Comparison of ENCODE assay signal across 9 mouse cellular contexts in the genomic region with DNA sequence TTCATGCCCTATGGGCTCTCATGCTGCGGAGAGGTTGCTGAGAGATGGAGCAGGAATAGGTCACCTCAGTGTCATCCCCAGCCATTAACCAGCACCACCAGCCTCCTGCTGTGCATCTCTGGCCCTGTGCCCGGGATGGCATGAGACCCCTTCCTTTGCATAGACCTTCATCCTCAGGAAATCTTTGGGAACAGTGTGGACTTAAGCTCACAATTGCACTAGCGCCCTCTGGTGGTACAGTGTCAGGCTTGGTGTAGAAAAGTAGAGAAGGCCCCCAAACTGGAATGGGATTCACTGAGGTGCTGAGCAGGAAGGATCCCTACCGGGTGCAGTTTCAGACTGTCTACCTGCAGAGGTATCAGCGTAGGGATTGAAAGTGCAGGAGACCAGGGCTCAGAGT.
DNase-seq lines count a peak whose midpoint lies in the region; ATAC-seq and TF ChIP-seq lines count a peak whose summit lies in the region.
"Had no signal": no experiment of that assay in that cellular context is flagged by ENCODE, and none has a peak within 500 bp of the region (broad histone marks: within the 10 kb centered on the region; RNA-seq: fewer than 3 reads in every experiment).

No protein-coding gene starts in this region.

- no peaks in the 10 kb centered on the region for H3K9me3 ChIP-seq in forebrain, embryonic 10.5 days
- no peaks in the 10 kb centered on the region for H3K9me3 ChIP-seq in forebrain, embryonic 12.5 days
- H3K9me3 ChIP-seq: limb, embryonic 13.5 days had no signal

- DNase-seq in forebrain, embryonic 10.5 days (ENCODE audit: extremely low spot score, low spot score): peak; percentile 46
- peak; percentile 53 to 57 for DNase-seq in adrenal gland, adult 18-20 months (ENCODE audit: low spot score in 2 of 2)
- DNase-seq in heart, postnatal 14 days: peak; percentile 51 to 72
- DNase-seq in layer of hippocampus, adult 9-11 months: peak; percentile 41
- peak; percentile 73 for DNase-seq in lung, postnatal 10 days
- DNase-seq in skeletal muscle tissue, adult 2 months (ENCODE audit: low read depth, low spot score): peak; percentile 37

- no peak overlapping the region for H3K4me2 ChIP-seq in forebrain, embryonic 12.5 days
- H3K4me2 ChIP-seq: limb, embryonic 13.5 days had no signal

- H3K4me1 ChIP-seq in forebrain, embryonic 10.5 days: peaks cover 16% of the 10 kb centered on the region
- H3K4me1 ChIP-seq in forebrain, embryonic 12.5 days: peaks cover 12% of the 10 kb centered on the region
- no peaks in the 10 kb centered on the region for H3K4me1 ChIP-seq in cortical plate, adult 2 months (ENCODE audit: control insufficient read depth, insufficient read depth, low read length)

- no peak overlapping the region for H3K9ac ChIP-seq in forebrain, embryonic 12.5 days
- H3K9ac ChIP-seq: limb, embryonic 13.5 days had no signal

- TF ChIP-seq CTCF in cortical plate, adult 2 months (IDR thresholded peaks at IDR 0.05; ENCODE audit: extremely low read depth, insufficient read depth, low read length): peak; percentile 78

- ATAC-seq in forebrain, embryonic 12.5 days (ENCODE audit: low FRiP score): no peak

- intact Hi-C loops in heart, postnatal 14 days (cut with DNase I): loop anchor here (2.0 kb wide), 1 partner anchor 82 kb away; no protein-coding TSS in a partner anchor

- TF ChIP-seq POLR2A in cortical plate, adult 2 months (IDR thresholded peaks at IDR 0.05; ENCODE audit: extremely low read depth, insufficient read depth, low read length): no peak

- WGBS in forebrain, embryonic 10.5 days: 43% methylated on average over 5 of the region's 5 CpGs
- WGBS in forebrain, embryonic 12.5 days: 40% methylated on average over 5 of the region's 5 CpGs

- no peak overlapping the region for H3K27ac ChIP-seq in forebrain, embryonic 10.5 days
- no peak overlapping the region for H3K27ac ChIP-seq in forebrain, embryonic 12.5 days
- no peak overlapping the region for H3K27ac ChIP-seq in cortical plate, adult 2 months (ENCODE audit: insufficient read depth, low read length)
- H3K27ac ChIP-seq: limb, embryonic 13.5 days had no signal

- no peaks in the 10 kb centered on the region for H3K36me3 ChIP-seq in forebrain, embryonic 10.5 days (replicated peaks)
- no peaks in the 10 kb centered on the region for H3K36me3 ChIP-seq in forebrain, embryonic 12.5 days (replicated peaks)
- H3K36me3 ChIP-seq: limb, embryonic 13.5 days had no signal

- no peak overlapping the region for H3K4me3 ChIP-seq in forebrain, embryonic 10.5 days
- no peak overlapping the region for H3K4me3 ChIP-seq in forebrain, embryonic 12.5 days (replicated peaks)
- no peak overlapping the region for H3K4me3 ChIP-seq in cortical plate, adult 2 months (ENCODE audit: insufficient read depth, low read length)
- H3K4me3 ChIP-seq: limb, embryonic 13.5 days had no signal

- H3K27me3 ChIP-seq in forebrain, embryonic 10.5 days (ENCODE audit: poor library complexity, severe bottlenecking): no peaks in the 10 kb centered on the region
- no peaks in the 10 kb centered on the region for H3K27me3 ChIP-seq in forebrain, embryonic 12.5 days
